Mouse (Mus musculus): Measurements from ENCODE around the gene Coro2a.

DNA sequence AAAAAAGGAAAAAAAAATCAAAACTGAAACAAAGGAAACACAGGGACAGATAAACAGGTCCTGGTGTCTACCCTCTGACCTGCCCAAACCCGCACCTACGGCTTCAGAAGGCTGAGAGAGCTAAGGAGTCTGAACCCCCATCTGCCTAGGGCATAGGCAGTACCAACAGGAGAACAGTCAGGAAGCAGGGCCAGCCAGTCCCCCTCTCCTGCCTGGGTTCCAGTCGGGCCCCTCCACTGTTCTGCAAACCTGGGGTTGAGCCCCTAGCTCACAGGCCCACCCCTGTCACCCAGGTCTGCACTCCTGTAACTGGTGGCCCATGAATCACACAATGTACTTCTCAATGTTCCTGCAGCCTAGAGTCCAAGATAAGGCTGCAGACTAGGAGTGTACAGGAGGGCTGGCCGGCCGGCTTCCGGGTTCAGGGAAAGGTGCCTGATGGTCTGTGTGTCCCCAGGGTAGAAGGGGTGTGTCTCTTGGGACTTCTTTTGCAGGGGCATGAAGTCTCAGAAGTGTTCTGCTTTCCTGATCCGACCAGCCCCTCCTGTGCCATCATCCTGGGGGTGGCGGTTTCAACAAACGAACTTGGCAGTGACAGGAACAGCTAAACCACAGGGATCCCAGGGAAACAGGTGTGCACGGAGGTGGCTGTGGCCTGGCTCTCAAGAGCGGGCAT lies 4.6 kb downstream of the Coro2a start:
- no peak for TF ChIP-seq CTCF (IDR thresholded peaks at IDR 0.05 in 2 of 3, conservative IDR thresholded peaks at IDR 0.05 in 1 of 3; ENCODE audit: control insufficient read depth in 1 of 3, insufficient read depth in 1 of 3, low read depth in 2 of 3, low read length in 3 of 3, poor library complexity in 1 of 3, severe bottlenecking in 1 of 3)
- no peak for TF ChIP-seq TAL1 (IDR thresholded peaks at IDR 0.05; ENCODE audit: low read length)
- TF ChIP-seq POLR2AphosphoS5 (IDR thresholded peaks at IDR 0.05; ENCODE audit: borderline replicate concordance, low read depth, low read length): no peak
- TF ChIP-seq ZC3H11A (IDR thresholded peaks at IDR 0.05; ENCODE audit: low read depth, low read length): no peak
- no peak for TF ChIP-seq GABPA (IDR thresholded peaks at IDR 0.05; ENCODE audit: low read depth, low read length)
- TF ChIP-seq USF1 (IDR thresholded peaks at IDR 0.05; ENCODE audit: low read depth, low read length): no peak
- no peak for TF ChIP-seq TBP (IDR thresholded peaks at IDR 0.05; ENCODE audit: low read depth, low read length)
- no peak for TF ChIP-seq MAFK (IDR thresholded peaks at IDR 0.05; ENCODE audit: borderline replicate concordance, low read depth, low read length)
- no peak for TF ChIP-seq POLR2A (IDR thresholded peaks at IDR 0.05; ENCODE audit: control insufficient read depth in 1 of 2, insufficient read depth in 1 of 2, low read depth in 1 of 2, low read length in 2 of 2, poor library complexity in 1 of 2)
- TF ChIP-seq NELFE (IDR thresholded peaks at IDR 0.05; ENCODE audit: low read depth, low read length): no peak
- no peak for TF ChIP-seq NRF1 (IDR thresholded peaks at IDR 0.05; ENCODE audit: insufficient read depth, low read depth, low read length, poor library complexity, severe bottlenecking)
- TF ChIP-seq USF2 (IDR thresholded peaks at IDR 0.05; ENCODE audit: borderline replicate concordance in 1 of 2, insufficient read depth in 1 of 2, low read depth in 1 of 2, low read length in 2 of 2): no peak
- TF ChIP-seq ETS1 (IDR thresholded peaks at IDR 0.05; ENCODE audit: low read depth, low read length): no peak
